Mouse (Mus musculus): ENCODE data around the gene Grik2. TPM values are rescaled to one million over a fixed set of nuclear protein-coding genes. Genes with fewer than 3 reads are reported as not detected.

Gene Grik2
- polyA plus RNA-seq, 1 experiment from 2014 or later: 32.2 TPM

DNA sequence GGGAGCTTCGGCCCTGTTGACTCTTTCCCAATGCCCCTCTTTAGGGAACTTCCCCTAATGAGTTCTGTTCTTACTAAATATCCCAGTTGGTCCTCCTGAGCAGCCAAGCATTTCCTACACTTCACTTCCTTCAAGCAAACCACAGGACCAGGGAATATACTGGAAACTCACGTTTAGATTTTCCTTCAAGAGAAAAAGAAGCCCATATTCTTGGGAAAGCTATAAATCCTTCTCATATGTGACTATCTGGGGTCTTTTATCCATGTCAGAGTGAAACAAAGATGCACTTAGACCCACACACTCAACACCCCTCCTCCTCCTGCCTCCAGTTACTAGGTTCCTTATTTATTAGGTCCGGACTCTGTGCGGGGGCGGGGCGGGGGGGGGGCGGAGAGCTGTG lies 6.5 kb downstream of the Grik2 start:
- Histone ChIP-seq H3K36me3 (no peaks in the 10 kb centered on the region), H3K9ac (peak overlapping the region; percentile 85), H3K27me3 (no peaks in the 10 kb centered on the region), H3K4me2 (peak overlapping the region; percentile 76), H3K4me3 (peak overlapping the region; percentile 61), H3K27ac (peak overlapping the region; percentile 93), H3K9me3 (no peaks in the 10 kb centered on the region), H3K4me1 (replicated peaks) (peaks cover 42% of the 10 kb centered on the region)
- WGBS: 3% methylated on average over 7 of the region's 7 CpGs
- no peak for ATAC-seq (ENCODE audit: low FRiP score)

DNA sequence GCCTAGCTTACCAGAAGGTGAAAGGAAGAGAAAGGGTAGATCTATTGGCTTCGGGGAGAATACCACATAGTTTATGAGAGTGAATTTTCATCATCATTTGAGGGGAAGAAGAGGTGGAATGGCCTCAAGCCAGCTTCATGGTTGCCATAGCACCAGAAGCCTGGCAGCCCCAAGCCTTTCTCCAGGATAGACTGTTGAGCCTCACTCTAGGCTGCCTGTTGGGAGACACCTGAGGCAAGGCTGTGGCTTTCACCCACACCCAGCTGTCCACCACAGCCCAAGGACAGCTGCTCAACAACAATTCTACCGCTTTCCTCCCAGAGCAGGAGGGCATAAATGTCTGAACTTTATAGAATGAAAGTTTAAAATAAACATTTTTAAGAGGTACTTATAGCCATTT lies 8.1 kb downstream of the Grik2 start:
- peak overlapping the region; percentile 76 for H3K4me2 ChIP-seq
- 76% methylated on average over 2 of the region's 2 CpGs for WGBS
- H3K27ac ChIP-seq: no peak overlapping the region
- ATAC-seq (ENCODE audit: low FRiP score): no peak
- 0 out of 2 replicates have a peak overlapping the region, but pooled peaks have one; percentile 39 for H3K9ac ChIP-seq
- no peaks in the 10 kb centered on the region for H3K36me3 ChIP-seq
- no peaks in the 10 kb centered on the region for H3K9me3 ChIP-seq
- peak overlapping the region; percentile 18 for H3K4me3 ChIP-seq
- peaks cover 42% of the 10 kb centered on the region for H3K4me1 ChIP-seq (replicated peaks)
- H3K27me3 ChIP-seq: no peaks in the 10 kb centered on the region

DNA sequence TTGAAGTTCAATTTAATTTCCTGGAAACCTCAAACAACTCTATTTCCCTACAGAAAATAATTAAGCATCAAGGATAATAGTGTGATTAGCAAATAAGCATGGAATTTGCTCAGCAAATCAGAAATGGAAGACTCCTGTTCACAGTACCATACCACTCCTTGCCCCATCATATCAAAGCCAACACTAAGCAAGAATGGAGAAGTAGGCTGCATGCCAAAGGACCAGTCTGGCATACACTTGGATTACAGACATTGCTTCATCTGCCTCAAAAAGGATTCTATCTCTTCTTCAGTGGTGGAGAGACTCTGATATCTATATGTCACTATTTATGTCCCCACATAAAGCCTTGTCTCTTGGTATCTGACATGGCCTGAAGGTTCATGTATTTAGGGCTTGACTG lies 19.7 kb downstream of the Grik2 start:
- no peaks in the 10 kb centered on the region for H3K27me3 ChIP-seq
- H3K4me1 ChIP-seq (replicated peaks): peaks cover 5% of the 10 kb centered on the region; the same call in 1 of the 2 replicates
- ATAC-seq (ENCODE audit: low FRiP score): no peak
- H3K9ac ChIP-seq: no peak overlapping the region
- no peak overlapping the region for H3K4me3 ChIP-seq
- H3K36me3 ChIP-seq: no peaks in the 10 kb centered on the region
- no peak overlapping the region for H3K27ac ChIP-seq
- no peak overlapping the region for H3K4me2 ChIP-seq
- no peaks in the 10 kb centered on the region for H3K9me3 ChIP-seq

DNA sequence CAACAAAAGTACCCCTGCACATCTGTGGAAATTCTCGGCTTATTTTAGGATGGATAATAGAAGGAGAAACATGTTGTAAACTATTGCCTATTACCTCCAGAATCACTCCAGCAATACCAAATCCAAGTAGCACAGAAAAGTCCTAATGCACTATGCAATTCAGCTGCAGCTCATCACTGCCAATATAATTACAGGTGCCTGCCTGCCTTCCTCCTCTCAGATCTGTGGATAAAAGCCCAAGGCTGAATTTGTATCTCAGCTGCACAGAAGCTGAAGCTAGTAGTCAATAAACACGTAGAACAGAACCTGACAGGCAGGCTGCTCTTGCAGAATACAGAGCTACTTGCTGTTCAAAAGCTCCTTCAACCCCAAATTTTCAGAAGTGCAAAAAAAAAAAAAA lies 21.0 kb downstream of the Grik2 start:
- no peaks in the 10 kb centered on the region for H3K27me3 ChIP-seq
- H3K4me2 ChIP-seq: no peak overlapping the region
- no peak overlapping the region for H3K27ac ChIP-seq
- no peak for ATAC-seq (ENCODE audit: low FRiP score)
- WGBS: 63% methylated on average over 2 of the region's 2 CpGs
- H3K4me3 ChIP-seq: no peak overlapping the region
- H3K4me1 ChIP-seq (replicated peaks): peaks cover 5% of the 10 kb centered on the region; the same call in 1 of the 2 replicates
- H3K9me3 ChIP-seq: no peaks in the 10 kb centered on the region
- no peaks in the 10 kb centered on the region for H3K36me3 ChIP-seq
- H3K9ac ChIP-seq: no peak overlapping the region

- no peaks in the 10 kb centered on the region for H3K9me3 ChIP-seq
- 33% methylated on average over 2 of the region's 2 CpGs for WGBS
- no peak overlapping the region for H3K9ac ChIP-seq
- H3K27ac ChIP-seq: no peak overlapping the region
- H3K27me3 ChIP-seq: no peaks in the 10 kb centered on the region
- no peak overlapping the region for H3K4me3 ChIP-seq
- no peaks in the 10 kb centered on the region for H3K36me3 ChIP-seq
- 0 out of 2 replicates have a peak, but pooled peaks cover 2% of the 10 kb centered on the region for H3K4me1 ChIP-seq (replicated peaks)
- ATAC-seq (ENCODE audit: low FRiP score): no peak
- H3K4me2 ChIP-seq: no peak overlapping the region
Observed at GRCm38 (mm10) chr10:49762607-49763006, 26.0 kb downstream of the Grik2 start.

GRCm38 (mm10) chr10:49751769-49752168 lies 36.8 kb downstream of the Grik2 start:
- ATAC-seq (ENCODE audit: low FRiP score): no peak
- Histone ChIP-seq H3K4me2 (no peak overlapping the region), H3K27me3 (no peaks in the 10 kb centered on the region), H3K4me3 (no peak overlapping the region), H3K9me3 (no peaks in the 10 kb centered on the region), H3K9ac (no peak overlapping the region), H3K36me3 (no peaks in the 10 kb centered on the region), H3K27ac (no peak overlapping the region), H3K4me1 (replicated peaks) (no peaks in the 10 kb centered on the region)
- 70% methylated on average over 2 of the region's 2 CpGs for WGBS

- Histone ChIP-seq H3K4me1 (replicated peaks) (0 out of 2 replicates have a peak, but pooled peaks cover 3% of the 10 kb centered on the region), H3K27me3 (no peaks in the 10 kb centered on the region), H3K27ac (no peak overlapping the region), H3K4me2 (no peak overlapping the region), H3K4me3 (no peak overlapping the region), H3K9ac (no peak overlapping the region), H3K9me3 (no peaks in the 10 kb centered on the region), H3K36me3 (no peaks in the 10 kb centered on the region)
- no peak for ATAC-seq (ENCODE audit: low FRiP score)
- WGBS: 82% methylated on average over 2 of the region's 2 CpGs
Observed at GRCm38 (mm10) chr10:49731841-49732240, 56.7 kb downstream of the Grik2 start.

DNA sequence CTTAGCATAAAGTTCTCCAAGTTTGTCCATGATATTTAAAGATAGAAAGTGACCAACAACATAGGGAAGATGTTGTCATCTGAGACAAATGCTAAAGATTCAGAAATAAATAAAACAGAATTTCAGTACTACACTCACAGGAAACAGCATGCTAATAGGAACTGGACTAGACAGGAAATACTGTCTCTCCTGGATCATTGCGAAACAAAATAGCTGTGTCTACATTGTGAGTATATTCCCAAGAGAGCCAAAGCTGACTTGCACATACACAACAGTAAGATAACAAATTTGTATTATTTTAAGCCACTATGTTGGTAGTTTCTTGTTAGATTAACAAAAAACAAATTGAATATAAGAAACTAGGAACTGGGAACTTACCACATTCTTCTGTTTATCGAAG lies 64.9 kb downstream of the Grik2 start:
- Histone ChIP-seq H3K36me3 (no peaks in the 10 kb centered on the region), H3K9ac (no peak overlapping the region), H3K4me3 (no peak overlapping the region), H3K27me3 (no peaks in the 10 kb centered on the region), H3K4me2 (no peak overlapping the region), H3K27ac (no peak overlapping the region), H3K9me3 (no peaks in the 10 kb centered on the region), H3K4me1 (replicated peaks) (no peaks in the 10 kb centered on the region)
- 90% methylated on average over 2 of the region's 2 CpGs for whole genome bisulfite sequencing
- ATAC-seq (ENCODE audit: low FRiP score): no peak

- H3K4me2 ChIP-seq: no peak overlapping the region
- no peak overlapping the region for H3K4me3 ChIP-seq
- no peak overlapping the region for H3K27ac ChIP-seq
- 81% methylated on average over 5 of the region's 5 CpGs for WGBS
- no peaks in the 10 kb centered on the region for H3K4me1 ChIP-seq (replicated peaks)
- no peak for ATAC-seq (ENCODE audit: low FRiP score)
- no peak overlapping the region for H3K9ac ChIP-seq
- H3K36me3 ChIP-seq: no peaks in the 10 kb centered on the region
- H3K9me3 ChIP-seq: no peaks in the 10 kb centered on the region
- no peaks in the 10 kb centered on the region for H3K27me3 ChIP-seq
Observed at GRCm38 (mm10) chr10:49716856-49717255, 71.7 kb downstream of the Grik2 start.

DNA sequence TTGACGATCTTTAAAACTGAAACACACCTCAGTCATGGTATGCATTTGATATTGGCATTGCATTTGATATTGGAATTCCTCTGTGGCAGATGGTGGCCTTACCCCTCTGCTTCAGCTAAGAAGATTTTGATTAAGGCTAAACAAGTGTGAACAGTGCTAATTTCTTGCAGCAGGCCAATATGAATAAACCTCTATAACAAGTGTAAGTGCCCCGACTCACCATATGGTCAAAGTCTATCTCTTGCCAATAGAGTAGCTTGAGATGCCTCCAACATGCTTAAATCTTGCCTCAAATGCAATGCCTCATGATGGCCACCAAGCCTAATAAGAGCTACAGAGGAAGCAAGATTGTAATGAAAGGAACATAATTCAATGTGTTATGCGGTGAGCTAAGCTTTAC lies 78.8 kb downstream of the Grik2 start:
- no peak overlapping the region for H3K9ac ChIP-seq

GRCm38 (mm10) chr10:49704446-49704845 lies 84.1 kb downstream of the Grik2 start:
- no peaks in the 10 kb centered on the region for H3K9me3 ChIP-seq
- no peaks in the 10 kb centered on the region for H3K27me3 ChIP-seq
- H3K4me2 ChIP-seq: no peak overlapping the region
- H3K27ac ChIP-seq: no peak overlapping the region
- no peak overlapping the region for H3K4me3 ChIP-seq
- WGBS: 94% methylated on average over 8 of the region's 8 CpGs
- H3K36me3 ChIP-seq: no peaks in the 10 kb centered on the region
- no peaks in the 10 kb centered on the region for H3K4me1 ChIP-seq (replicated peaks)
- H3K9ac ChIP-seq: no peak overlapping the region
- ATAC-seq (ENCODE audit: low FRiP score): no peak

More for the DNA sequence above, 78.8 kb downstream of the Grik2 start:
- Histone ChIP-seq H3K36me3 (no peaks in the 10 kb centered on the region), H3K9me3 (no peaks in the 10 kb centered on the region), H3K27ac (no peak overlapping the region), H3K4me2 (no peak overlapping the region), H3K4me3 (no peak overlapping the region), H3K4me1 (replicated peaks) (no peaks in the 10 kb centered on the region), H3K27me3 (no peaks in the 10 kb centered on the region)
- ATAC-seq (ENCODE audit: low FRiP score): no peak
- WGBS: 94% methylated on average over 3 of the region's 3 CpGs

- no peaks in the 10 kb centered on the region for H3K9me3 ChIP-seq
- ATAC-seq (ENCODE audit: low FRiP score): no peak
- WGBS: 57% methylated on average over 1 of the region's 1 CpGs
Observed at GRCm38 (mm10) chr10:49652320-49652719, 136.2 kb downstream of the Grik2 start.

DNA sequence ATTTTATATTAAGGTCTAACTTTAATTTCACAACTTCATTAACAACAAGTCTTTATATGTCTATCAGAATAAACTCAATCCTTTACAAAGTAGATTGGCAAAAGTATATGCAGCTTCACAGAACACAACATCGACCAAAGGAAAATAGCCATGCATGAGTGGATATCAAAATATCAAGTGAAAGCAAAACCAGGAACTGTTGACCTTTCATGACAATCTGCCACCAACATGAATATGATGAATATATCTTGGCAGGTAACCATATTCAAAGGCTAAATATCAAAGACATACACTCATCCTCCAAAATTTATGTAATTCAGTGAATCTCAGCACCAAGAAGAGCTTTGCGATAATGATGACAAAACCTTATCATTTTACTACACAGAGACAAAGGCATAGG lies 141.4 kb downstream of the Grik2 start:
- Histone ChIP-seq H3K4me2 (no peak overlapping the region), H3K4me3 (no peak overlapping the region), H3K27ac (no peak overlapping the region), H3K36me3 (no peaks in the 10 kb centered on the region), H3K27me3 (no peaks in the 10 kb centered on the region), H3K9me3 (no peaks in the 10 kb centered on the region), H3K4me1 (replicated peaks) (no peaks in the 10 kb centered on the region), H3K9ac (no peak overlapping the region)
- ATAC-seq (ENCODE audit: low FRiP score): no peak
- 91% methylated on average over 2 of the region's 2 CpGs for WGBS

More at GRCm38 (mm10) chr10:49652320-49652719, 136.2 kb downstream of the Grik2 start:
- Histone ChIP-seq H3K4me3 (no peak overlapping the region), H3K4me1 (replicated peaks) (no peaks in the 10 kb centered on the region), H3K27ac (no peak overlapping the region; the same call in 1 of the 2 replicates), H3K27me3 (no peaks in the 10 kb centered on the region), H3K36me3 (no peaks in the 10 kb centered on the region), H3K4me2 (no peak overlapping the region), H3K9ac (no peak overlapping the region)

All from hindbrain, embryonic 13.5 days (tissue).